Mouse (Mus musculus): ENCODE measurements around the gene Akap11. TPM values are rescaled to one million over a fixed set of nuclear protein-coding genes. Genes with fewer than 3 reads are reported as not detected.

Gene Akap11
- polyA plus RNA-seq, 1 experiment from 2014 or later = 6.0 TPM

DNA sequence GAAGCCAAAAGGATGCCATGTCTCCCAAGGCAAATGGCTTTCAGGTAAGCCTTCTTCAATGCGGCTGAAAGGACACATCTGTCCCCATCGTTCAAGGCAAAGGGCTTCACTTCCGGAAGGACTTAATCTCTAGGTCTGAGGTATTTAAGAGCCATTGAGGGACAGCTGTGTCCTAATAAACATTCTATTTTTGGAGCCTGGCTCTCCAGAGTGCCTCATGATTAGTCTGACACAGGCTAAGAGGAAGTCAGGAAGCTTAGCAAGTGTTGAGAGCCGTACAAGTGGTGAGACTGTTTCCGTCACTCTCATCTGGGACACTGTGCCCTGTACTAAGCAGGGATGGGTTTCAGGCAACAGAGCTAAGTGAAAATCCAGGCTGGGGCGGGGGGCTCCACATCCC, 12.2 kb upstream of the Akap11 start:
- no peak overlapping the region for H3K4me3 ChIP-seq (ENCODE audit: low read depth, low read length)
- no peak overlapping the region for H3K4me2 ChIP-seq (replicated peaks; ENCODE audit: low read depth)
- 54% methylated on average over 6 of the region's 6 CpGs for WGBS
- H3K36me3 ChIP-seq (ENCODE audit: control insufficient read depth, insufficient read depth, low read length) = no peaks in the 10 kb centered on the region
- no peak for ATAC-seq (ENCODE audit: low FRiP score, low TSS enrichment)
- H3K27me3 ChIP-seq (ENCODE audit: control insufficient read depth, insufficient read depth, low read length) = no peaks in the 10 kb centered on the region
- no peak overlapping the region for H3K9ac ChIP-seq (ENCODE audit: low read length)
- no peak for TF ChIP-seq CTCF (IDR thresholded peaks at IDR 0.05; ENCODE audit: low read depth)
- no peaks in the 10 kb centered on the region for H3K4me1 ChIP-seq (replicated peaks; ENCODE audit: control insufficient read depth, insufficient read depth)
- peak overlapping the region; percentile 30; the same call in 1 of the 2 replicates for H3K27ac ChIP-seq (replicated peaks)
- no peak for DNase-seq (ENCODE audit: low spot score)
- no peaks in the 10 kb centered on the region for H3K9me3 ChIP-seq (ENCODE audit: control insufficient read depth, low read length)

DNA sequence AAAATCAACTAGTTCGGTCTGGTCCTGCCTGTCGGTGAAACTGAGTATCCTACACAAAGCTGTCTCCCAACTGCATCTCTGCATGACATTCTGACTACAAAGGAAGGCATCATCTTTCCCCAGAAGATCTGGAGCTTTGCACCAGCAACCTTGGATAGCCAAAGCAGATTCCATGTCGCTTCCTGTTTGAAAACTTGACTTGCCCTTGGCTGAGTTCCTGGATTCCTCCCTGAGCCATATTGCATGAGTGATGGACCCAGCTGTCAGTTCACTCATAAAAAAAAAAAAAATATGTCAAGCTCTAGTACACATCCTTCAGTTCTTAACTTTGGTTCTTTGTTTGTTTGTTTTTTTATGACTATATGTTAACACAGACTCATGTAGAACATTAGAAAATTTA, 4.7 kb upstream of the Akap11 start:
- Histone ChIP-seq H3K4me2 (replicated peaks; ENCODE audit: low read depth) (no peak overlapping the region), H3K4me3 (ENCODE audit: low read depth, low read length) (no peak overlapping the region), H3K36me3 (ENCODE audit: control insufficient read depth, insufficient read depth, low read length) (no peaks in the 10 kb centered on the region), H3K9ac (ENCODE audit: low read length) (no peak overlapping the region), H3K9me3 (ENCODE audit: control insufficient read depth, low read length) (no peaks in the 10 kb centered on the region), H3K27me3 (ENCODE audit: control insufficient read depth, insufficient read depth, low read length) (no peaks in the 10 kb centered on the region), H3K4me1 (replicated peaks; ENCODE audit: control insufficient read depth, insufficient read depth) (no peaks in the 10 kb centered on the region), H3K27ac (replicated peaks) (no peak overlapping the region)
- no peak for DNase-seq (ENCODE audit: low spot score)
- ATAC-seq (ENCODE audit: low FRiP score, low TSS enrichment) = no peak
- 58% methylated on average over 3 of the region's 3 CpGs for WGBS
- no peak for TF ChIP-seq CTCF (IDR thresholded peaks at IDR 0.05; ENCODE audit: low read depth)
- no peak for TF ChIP-seq EP300 (optimal IDR thresholded peaks at IDR 0.05)

GRCm38 (mm10) chr14:78539821-78540220, 3.2 kb upstream of the Akap11 start:
- Histone ChIP-seq H3K27me3 (ENCODE audit: control insufficient read depth, insufficient read depth, low read length) (no peaks in the 10 kb centered on the region), H3K4me3 (ENCODE audit: low read depth, low read length) (no peak overlapping the region), H3K27ac (replicated peaks) (no peak overlapping the region), H3K4me1 (replicated peaks; ENCODE audit: control insufficient read depth, insufficient read depth) (no peaks in the 10 kb centered on the region), H3K36me3 (ENCODE audit: control insufficient read depth, insufficient read depth, low read length) (no peaks in the 10 kb centered on the region), H3K9ac (ENCODE audit: low read length) (no peak overlapping the region), H3K9me3 (ENCODE audit: control insufficient read depth, low read length) (no peaks in the 10 kb centered on the region), H3K4me2 (replicated peaks; ENCODE audit: low read depth) (no peak overlapping the region)
- 88% methylated on average over 1 of the region's 1 CpGs for WGBS
- DNase-seq (ENCODE audit: low spot score) = no peak
- ATAC-seq (ENCODE audit: low FRiP score, low TSS enrichment) = no peak
- no peak for TF ChIP-seq CTCF (IDR thresholded peaks at IDR 0.05; ENCODE audit: low read depth)
- no peak for TF ChIP-seq EP300 (optimal IDR thresholded peaks at IDR 0.05)

GRCm38 (mm10) chr14:78538572-78539320, 2.1 kb upstream of the Akap11 start:
- H3K4me2 ChIP-seq (replicated peaks; ENCODE audit: low read depth) = no peak overlapping the region
- TF ChIP-seq EP300 (optimal IDR thresholded peaks at IDR 0.05) (no peak), CTCF (IDR thresholded peaks at IDR 0.05; ENCODE audit: low read depth) (no peak)
- 40% methylated on average over 5 of the region's 5 CpGs for WGBS
- H3K27ac ChIP-seq (replicated peaks) = 0 out of 2 replicates have a peak overlapping the region, but pooled peaks have one; percentile 18
- H3K27me3 ChIP-seq (ENCODE audit: control insufficient read depth, insufficient read depth, low read length) = no peaks in the 10 kb centered on the region
- H3K4me3 ChIP-seq (ENCODE audit: low read depth, low read length) = no peak overlapping the region
- no peaks in the 10 kb centered on the region for H3K9me3 ChIP-seq (ENCODE audit: control insufficient read depth, low read length)
- H3K36me3 ChIP-seq (ENCODE audit: control insufficient read depth, insufficient read depth, low read length) = no peaks in the 10 kb centered on the region
- no peaks in the 10 kb centered on the region for H3K4me1 ChIP-seq (replicated peaks; ENCODE audit: control insufficient read depth, insufficient read depth)
- no peak overlapping the region for H3K9ac ChIP-seq (ENCODE audit: low read length)
- no peak for DNase-seq (ENCODE audit: low spot score)
- ATAC-seq (ENCODE audit: low FRiP score, low TSS enrichment) = no peak

- TF ChIP-seq CTCF (IDR thresholded peaks at IDR 0.05; ENCODE audit: low read depth) (no peak), EP300 (optimal IDR thresholded peaks at IDR 0.05) (no peak)
- Histone ChIP-seq H3K9me3 (ENCODE audit: control insufficient read depth, low read length) (no peaks in the 10 kb centered on the region), H3K27ac (replicated peaks) (peak overlapping the region; percentile 90; the same call in 1 of the 2 replicates), H3K4me2 (replicated peaks; ENCODE audit: low read depth) (peak overlapping the region; percentile 64; the same call in 1 of the 2 replicates), H3K4me1 (replicated peaks; ENCODE audit: control insufficient read depth, insufficient read depth) (no peaks in the 10 kb centered on the region), H3K9ac (ENCODE audit: low read length) (no peak overlapping the region), H3K27me3 (ENCODE audit: control insufficient read depth, insufficient read depth, low read length) (no peaks in the 10 kb centered on the region), H3K4me3 (ENCODE audit: low read depth, low read length) (no peak overlapping the region), H3K36me3 (ENCODE audit: control insufficient read depth, insufficient read depth, low read length) (no peaks in the 10 kb centered on the region)
- WGBS = 37% methylated on average over 6 of the region's 6 CpGs
- ATAC-seq (ENCODE audit: low FRiP score, low TSS enrichment) (no peak), DNase-seq (ENCODE audit: low spot score) (no peak)
These were observed 943 bp upstream of the Akap11 start for GRCm38 (mm10) chr14:78537551-78537950.

DNA sequence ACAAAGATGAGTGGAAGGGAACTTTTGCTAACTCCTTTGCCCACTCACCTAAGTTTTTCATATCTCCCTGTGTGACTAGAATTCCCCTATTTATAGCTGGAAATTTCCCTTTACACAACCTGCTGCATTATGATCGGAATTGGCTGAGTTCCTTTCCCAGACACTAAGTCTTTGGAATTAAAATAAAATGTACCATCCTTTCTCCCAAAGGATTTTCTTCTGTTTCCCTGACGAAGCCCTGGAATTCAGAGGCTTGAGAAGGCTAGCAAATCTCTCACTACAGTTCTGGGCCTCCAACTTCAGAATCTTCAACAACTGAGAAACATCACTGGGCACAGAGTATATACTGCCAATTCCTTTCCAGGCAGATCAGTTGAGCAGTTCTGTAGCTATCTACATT, 1.2 kb downstream of the Akap11 start:
- WGBS = 49% methylated on average over 2 of the region's 2 CpGs
- DNase-seq (ENCODE audit: low spot score) = no peak
- Histone ChIP-seq H3K4me3 (ENCODE audit: low read depth, low read length) (peak overlapping the region; percentile 90), H3K9ac (ENCODE audit: low read length) (peak overlapping the region; percentile 35; the same call in 1 of the 2 replicates), H3K27ac (replicated peaks) (peak overlapping the region; percentile 58; the same call in 1 of the 2 replicates), H3K4me2 (replicated peaks; ENCODE audit: low read depth) (peak overlapping the region; percentile 64), H3K36me3 (ENCODE audit: control insufficient read depth, insufficient read depth, low read length) (no peaks in the 10 kb centered on the region), H3K4me1 (replicated peaks; ENCODE audit: control insufficient read depth, insufficient read depth) (no peaks in the 10 kb centered on the region), H3K27me3 (ENCODE audit: control insufficient read depth, insufficient read depth, low read length) (no peaks in the 10 kb centered on the region), H3K9me3 (ENCODE audit: control insufficient read depth, low read length) (no peaks in the 10 kb centered on the region)
- TF ChIP-seq EP300 (optimal IDR thresholded peaks at IDR 0.05) = no peak
- TF ChIP-seq CTCF (IDR thresholded peaks at IDR 0.05; ENCODE audit: low read depth) = no peak
- ATAC-seq (ENCODE audit: low FRiP score, low TSS enrichment) = no peak

Measured in stomach, postnatal 0 days (tissue).